Mouse (Mus musculus) lung, postnatal 0 days (tissue): ENCODE results near the gene Wasl.

Source experiments
- CTCF ChIP-seq: IDR thresholded peaks from 2 replicates; pipeline ENCODE4 v1.5.1; 2016; ENCODE audit warnings: antibody characterized with exemption, mild to moderate bottlenecking
- EP300 ChIP-seq: IDR thresholded peaks from 2 replicates; pipeline ENCODE4 v1.6.1; 2016; ENCODE audit warnings: antibody characterized with exemption, mild to moderate bottlenecking, control low read depth

GRCm38 (mm10) chr6:24586885-24587284 lies 77.9 kb downstream of the Wasl start:
- TF ChIP-seq CTCF, result no peak
- TF ChIP-seq EP300, result no peak
